Mouse (Mus musculus): ENCODE results near the gene Gfm2.
A peak's percentile ranks its signal among the peaks of the same experiment; 100 is the strongest.

The Gfm2 gene

DNA sequence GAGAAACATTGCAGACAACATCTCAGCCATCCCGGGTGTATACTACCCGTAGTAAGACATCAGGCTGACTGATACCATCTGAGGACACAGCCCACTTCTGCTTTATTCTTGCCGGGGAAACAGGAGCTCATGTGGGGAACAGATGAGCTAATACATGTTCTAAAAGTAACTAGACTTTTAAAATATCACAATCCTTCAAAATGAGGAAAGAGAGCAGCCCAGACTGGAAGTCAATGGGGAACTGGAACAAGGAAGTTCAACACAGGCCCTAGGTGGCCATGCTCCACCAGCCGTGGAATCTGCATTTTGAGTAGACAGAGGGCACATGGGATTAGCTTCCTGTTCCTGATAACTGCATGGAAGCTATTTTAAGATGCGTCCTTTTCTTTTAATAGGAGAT is 50.0 kb downstream of the Gfm2 start:
- peak; percentile 42; the same call in 1 of the 2 replicates for ATAC-seq (ENCODE audit: low TSS enrichment)

DNA sequence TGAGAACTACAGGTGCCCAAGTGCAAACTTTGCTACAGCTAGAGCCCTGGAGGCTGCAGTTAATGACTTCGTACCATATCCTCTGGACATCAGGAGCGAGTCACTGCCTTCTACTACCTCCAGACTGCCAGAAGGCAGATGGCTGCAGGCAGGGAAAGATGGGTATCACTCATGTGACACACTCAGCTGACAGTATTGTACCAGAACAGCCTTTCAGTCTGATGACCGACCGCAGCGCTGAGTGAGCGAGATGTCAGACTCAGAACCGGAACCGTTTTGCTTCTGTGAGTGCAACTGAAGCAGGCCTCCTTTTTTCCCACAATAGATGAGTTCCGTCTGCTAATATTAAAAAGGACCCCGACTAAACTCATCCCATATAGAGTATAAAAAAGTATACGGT is 54.9 kb downstream of the Gfm2 start:
- ATAC-seq (ENCODE audit: low TSS enrichment): no peak

GRCm38 (mm10) chr13:97193420-97193819 is 55.7 kb downstream of the Gfm2 start:
- peak; percentile 58 for ATAC-seq (ENCODE audit: low TSS enrichment)

GRCm38 (mm10) chr13:97196186-97196924 is 58.6 kb downstream of the Gfm2 start:
- no peak for ATAC-seq (ENCODE audit: low TSS enrichment)

GRCm38 (mm10) chr13:97196925-97197218 is 59.1 kb downstream of the Gfm2 start:
- no peak for ATAC-seq (ENCODE audit: low TSS enrichment)

DNA sequence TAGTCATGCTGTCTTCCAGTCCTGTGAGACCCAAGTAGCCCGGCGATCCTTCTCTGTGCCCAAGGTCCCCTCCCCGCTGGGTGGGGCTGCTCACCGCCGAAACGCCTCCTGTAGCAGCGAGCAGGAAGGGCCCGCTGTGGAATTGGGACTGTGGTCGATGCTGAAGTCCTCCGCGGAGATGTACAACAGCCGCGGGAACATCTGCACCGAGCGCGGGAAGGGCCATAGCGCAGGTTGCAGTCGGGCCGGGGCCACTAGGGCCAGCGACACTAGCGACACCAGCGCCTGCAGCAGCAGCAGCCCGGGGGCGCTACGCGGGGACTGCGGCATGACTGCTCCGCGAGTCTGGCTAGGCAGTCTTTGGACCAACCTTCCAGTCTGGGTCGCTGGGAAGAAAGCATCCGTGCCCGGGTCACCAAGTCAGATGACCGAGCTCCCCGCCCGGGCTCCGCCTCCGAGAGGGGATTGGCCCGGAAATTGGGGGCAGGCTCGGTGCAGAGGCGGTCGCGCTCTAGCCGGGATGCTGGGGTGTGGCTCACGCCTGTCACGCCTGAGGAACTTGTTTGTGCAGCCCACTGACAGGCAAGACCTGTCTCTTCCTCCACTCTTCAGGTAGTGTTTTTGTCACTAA is 60.3 kb downstream of the Gfm2 start, which contains the start of gene Hexb:
Hexb (minus strand) TSS at position 426 of the 631 bp plus-strand sequence.
- ATAC-seq (ENCODE audit: low TSS enrichment): peak; percentile 90

DNA sequence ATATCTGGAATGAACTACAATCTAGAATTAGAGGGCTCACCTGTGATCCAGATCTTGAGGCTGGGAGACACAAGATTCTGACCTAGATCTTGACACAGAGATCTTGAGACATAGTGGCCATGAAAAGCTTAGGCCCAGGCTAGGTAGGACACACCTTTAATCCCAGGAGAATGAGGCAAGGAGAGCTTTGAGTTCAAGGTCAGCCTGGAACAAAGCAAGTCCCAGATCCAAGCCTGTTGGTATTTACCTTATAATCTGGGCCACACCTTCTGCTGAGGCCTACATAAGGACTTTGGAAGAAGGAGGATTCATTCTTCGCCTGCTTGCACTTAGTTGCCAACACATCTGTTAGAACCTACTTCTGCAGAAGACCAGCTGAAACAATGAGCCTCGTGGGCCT is 61.4 kb downstream of the Gfm2 start:
- ATAC-seq (ENCODE audit: low TSS enrichment): no peak

DNA sequence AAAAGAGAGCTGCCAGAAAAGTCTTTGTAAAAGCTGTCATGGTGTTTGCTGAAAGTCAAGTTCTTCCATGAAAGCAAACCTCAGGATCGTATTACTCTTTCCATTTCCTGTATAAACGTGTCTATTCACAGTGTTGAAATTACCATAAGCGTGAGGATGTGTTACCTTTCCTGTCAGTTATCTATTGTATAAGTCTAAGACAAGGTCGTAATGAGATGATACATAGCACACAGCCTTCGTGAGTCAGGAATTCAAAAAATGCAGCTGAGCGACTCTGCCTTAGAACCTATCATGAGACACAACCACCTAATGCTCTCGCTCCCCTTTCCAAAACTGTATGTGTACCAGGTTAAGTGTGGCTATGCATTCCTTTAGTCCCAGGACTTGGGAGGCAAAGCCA is 63.3 kb downstream of the Gfm2 start:
- ATAC-seq (ENCODE audit: low TSS enrichment): no peak

DNA sequence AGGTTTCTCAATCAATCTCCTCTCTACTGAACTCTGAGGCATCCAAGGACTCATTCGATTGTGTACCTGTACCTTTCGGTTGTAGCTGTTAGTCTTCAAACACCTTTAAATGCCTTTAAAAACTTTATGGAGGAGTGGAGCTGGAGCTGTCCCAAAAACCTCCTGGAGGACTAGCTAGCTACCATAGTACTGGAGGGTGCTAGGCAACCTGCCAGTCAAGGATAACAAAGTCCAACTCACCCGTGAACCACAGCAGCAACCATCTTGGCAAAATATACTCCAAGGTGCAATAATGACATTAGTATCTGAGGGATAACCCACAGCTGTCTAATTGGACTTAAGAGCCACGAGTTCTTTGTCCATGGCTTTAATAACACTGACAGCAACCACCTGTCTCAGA is 64.2 kb downstream of the Gfm2 start:
- no peak for ATAC-seq (ENCODE audit: low TSS enrichment)

- peak; percentile 94 for ATAC-seq (ENCODE audit: low TSS enrichment)
These were observed 67.4 kb downstream of the Gfm2 start for GRCm38 (mm10) chr13:97205052-97205701.

GRCm38 (mm10) chr13:97206046-97206445 is 68.3 kb downstream of the Gfm2 start:
- no peak for ATAC-seq (ENCODE audit: low TSS enrichment)

- no peak for ATAC-seq (ENCODE audit: low TSS enrichment)
These were observed 69.9 kb downstream of the Gfm2 start for GRCm38 (mm10) chr13:97207472-97208111.

DNA sequence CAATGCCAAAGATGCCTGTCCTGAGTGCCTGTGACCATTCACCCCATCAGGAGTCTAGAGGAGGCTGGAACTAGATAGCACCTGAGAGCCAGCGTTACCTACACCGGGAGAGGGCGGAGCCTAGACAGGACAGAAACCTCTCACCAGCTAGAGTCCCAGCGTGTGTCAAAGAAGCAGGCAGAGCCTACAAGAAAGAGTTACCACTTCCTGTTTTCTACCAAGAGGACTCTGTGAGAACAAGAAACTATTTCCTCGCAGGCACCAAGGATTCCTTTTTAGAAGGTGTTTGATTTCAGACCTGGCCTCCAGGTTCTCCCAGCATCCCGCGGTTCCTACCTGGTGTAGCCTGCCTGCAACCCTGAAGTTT is 70.4 kb downstream of the Gfm2 start:
- ATAC-seq (ENCODE audit: low TSS enrichment): no peak

DNA sequence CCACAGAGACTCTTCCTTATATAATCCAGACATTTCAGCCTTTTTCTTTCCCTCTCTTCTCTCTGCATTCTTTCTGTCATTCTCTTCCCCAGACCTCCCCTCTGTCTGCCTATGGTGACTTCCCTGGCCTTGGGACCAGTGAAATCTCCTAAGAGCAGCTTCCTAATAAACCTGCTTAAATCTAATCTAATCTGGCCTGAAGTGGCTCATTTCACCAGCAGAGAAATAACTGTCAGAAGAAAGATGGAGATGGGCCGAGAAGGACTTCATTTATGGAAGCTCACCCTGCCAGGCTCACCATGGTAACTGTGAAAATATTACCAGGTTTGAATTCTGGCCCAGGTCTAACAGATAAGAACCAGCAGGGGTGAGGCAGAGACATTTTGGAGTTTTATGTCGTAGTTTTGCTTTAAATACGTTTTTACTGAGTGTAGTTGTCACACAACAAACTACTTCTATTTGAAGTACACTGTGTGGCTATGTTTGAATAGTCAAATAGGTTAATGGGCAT is 70.8 kb downstream of the Gfm2 start:
- ATAC-seq (ENCODE audit: low TSS enrichment): no peak

- ATAC-seq (ENCODE audit: low TSS enrichment): no peak
These were observed 77.0 kb downstream of the Gfm2 start for GRCm38 (mm10) chr13:97214583-97215268.

- ATAC-seq (ENCODE audit: low TSS enrichment): no peak
These were observed 77.8 kb downstream of the Gfm2 start for GRCm38 (mm10) chr13:97215563-97215962.

DNA sequence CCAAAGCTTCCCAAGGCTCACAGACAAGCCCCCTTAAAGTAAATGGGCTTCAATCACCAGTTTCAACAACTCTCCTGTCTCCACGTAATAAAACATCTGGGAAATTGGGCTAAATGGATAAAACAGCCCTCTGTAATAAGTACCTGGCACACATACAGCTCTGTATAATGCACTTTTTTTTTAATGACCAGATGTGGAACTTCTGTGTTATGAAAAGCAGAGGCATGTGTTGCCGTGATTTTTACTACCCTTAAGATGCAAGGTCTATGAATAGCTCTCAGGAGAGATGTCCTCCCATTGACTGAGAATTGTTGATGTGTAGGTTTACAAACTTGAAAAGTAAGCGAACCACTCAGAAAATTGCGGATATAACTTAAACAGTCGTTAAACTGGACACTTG is 78.5 kb downstream of the Gfm2 start:
- ATAC-seq (ENCODE audit: low TSS enrichment): no peak

- no peak for ATAC-seq (ENCODE audit: low TSS enrichment)
These were observed 82.3 kb downstream of the Gfm2 start for GRCm38 (mm10) chr13:97220022-97220421.

GRCm38 (mm10) chr13:97223856-97224255 is 86.1 kb downstream of the Gfm2 start:
- no peak for ATAC-seq (ENCODE audit: low TSS enrichment)

DNA sequence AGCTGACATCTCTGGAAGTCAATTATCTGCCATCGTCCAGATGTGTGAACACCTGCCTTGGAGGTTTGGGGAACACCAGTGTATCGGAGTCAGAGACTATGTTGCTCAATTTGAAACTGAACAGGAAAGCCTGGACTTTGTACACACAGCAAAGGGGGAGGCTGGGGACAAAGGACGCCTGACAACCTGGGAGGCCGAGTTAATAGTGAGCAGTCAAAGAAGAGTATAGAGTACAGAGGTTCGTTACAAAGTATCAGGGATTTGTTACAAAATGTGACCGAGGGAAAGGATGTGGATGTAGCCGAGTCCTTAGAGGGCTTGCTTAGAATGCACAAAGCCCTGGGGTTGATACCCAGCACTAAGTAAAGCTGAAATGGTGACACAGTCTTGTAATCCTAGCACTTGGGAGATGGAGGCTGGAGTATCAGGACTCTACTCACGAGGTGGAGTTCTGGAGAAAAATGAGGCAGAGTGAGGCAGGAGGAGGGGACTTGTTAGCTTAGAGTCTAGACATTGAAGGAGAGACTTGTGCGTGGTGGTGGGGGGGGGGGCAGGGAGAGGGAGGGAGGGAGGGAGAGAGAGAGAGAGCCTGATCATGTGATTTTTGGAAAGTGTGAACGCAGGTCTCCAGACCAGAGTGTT is 86.7 kb downstream of the Gfm2 start:
- ATAC-seq (ENCODE audit: low TSS enrichment): no peak

GRCm38 (mm10) chr13:97225130-97225529 is 87.4 kb downstream of the Gfm2 start:
- peak; percentile 85 for ATAC-seq (ENCODE audit: low TSS enrichment)
